Mouse (Mus musculus): ENCODE measurements around the gene Hvcn1. TPM values are rescaled to one million over a fixed set of nuclear protein-coding genes. Genes with fewer than 3 reads are reported as not detected.

The Hvcn1 gene
- polyA plus RNA-seq (2016; fragmentation: Nextera tagmentation; extraction: Ambion mirVana): 14.6 and 15.8 TPM in 2 replicates

DNA sequence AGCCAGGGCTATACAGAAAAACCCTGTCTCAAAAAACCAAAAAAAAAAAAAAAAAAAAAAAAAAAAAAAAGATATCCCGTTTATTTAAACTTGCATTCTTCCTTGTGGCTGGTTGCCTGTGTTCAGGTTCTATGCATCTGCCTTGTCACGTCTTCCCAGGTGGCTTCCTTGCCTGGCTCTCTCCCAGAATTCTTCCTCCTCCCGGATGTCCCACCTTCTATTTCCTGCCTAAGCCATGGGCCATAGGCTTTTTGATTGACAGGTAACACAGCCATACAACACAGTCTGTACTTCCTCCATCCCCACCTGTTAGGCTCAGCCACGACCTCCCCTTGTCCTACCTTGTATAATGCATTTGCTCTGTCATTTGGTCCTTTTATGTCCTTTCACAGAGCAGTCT, at the start of gene Hvcn1:
Gene Hvcn1, plus strand, starts transcription at position 330 of the 400 bp plus-strand sequence.
- no peak for DNase-seq (ENCODE audit: low spot score)
- no peaks in the 10 kb centered on the region for H3K27me3 ChIP-seq (replicated peaks; ENCODE audit: low read depth, poor library complexity, severe bottlenecking)
- 80% methylated on average over 4 of the region's 4 CpGs for WGBS
- peaks cover 27% of the 10 kb centered on the region for H3K4me1 ChIP-seq
- no peak within 1 kb of the TSS for H3K27ac ChIP-seq (replicated peaks)
- no peak within 1 kb of the TSS for H3K4me3 ChIP-seq
- 0 out of 2 replicates have a peak, but pooled peaks cover 3% of the 10 kb centered on the region for H3K36me3 ChIP-seq (replicated peaks)
- H3K9me3 ChIP-seq: 0 out of 2 replicates have a peak, but pooled peaks cover 3% of the 10 kb centered on the region

DNA sequence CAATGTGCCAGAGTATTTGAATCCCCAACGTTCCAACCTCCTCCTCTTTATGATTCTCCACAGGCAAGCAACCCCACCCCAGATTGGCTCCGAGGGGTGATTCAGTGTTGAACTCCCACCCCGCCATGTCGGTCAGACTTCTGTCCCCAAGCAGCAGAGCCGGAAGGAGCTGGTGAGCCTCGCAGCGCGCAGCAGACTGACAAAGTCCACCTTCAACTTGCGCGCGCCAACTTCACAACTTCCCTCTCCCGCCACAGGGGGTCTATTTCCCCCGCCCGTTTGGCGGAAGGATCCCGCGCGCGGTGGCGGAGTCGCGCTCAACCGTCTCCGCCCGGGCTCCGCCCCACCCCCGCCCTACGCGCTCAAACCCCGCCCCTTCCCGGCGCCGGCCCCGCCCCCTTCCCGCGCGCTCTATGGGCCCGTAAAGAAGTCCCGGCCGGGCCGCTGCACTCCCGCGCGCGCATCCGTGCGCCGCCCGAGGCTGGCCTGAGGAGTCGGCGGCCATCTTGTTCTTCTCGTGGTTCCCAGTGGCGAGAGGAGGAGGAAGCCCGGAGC, 48.7 kb upstream of the Hvcn1 start, which contains the start of gene Ppp1cc:
Gene Ppp1cc, plus strand, starts transcription at position 452 of the 555 bp plus-strand sequence.
- peaks cover 69% of the 10 kb centered on the region for H3K4me1 ChIP-seq
- WGBS: under 1% methylated on average over 54 of the region's 54 CpGs
- H3K27ac ChIP-seq (replicated peaks): peak within 1 kb of the TSS; percentile 97
- peaks cover 38% of the 10 kb centered on the region for H3K36me3 ChIP-seq (replicated peaks)
- H3K27me3 ChIP-seq (replicated peaks; ENCODE audit: low read depth, poor library complexity, severe bottlenecking): peaks cover 7% of the 10 kb centered on the region; the same call in 1 of the 2 replicates
- peak within 1 kb of the TSS; percentile 80 for H3K4me3 ChIP-seq
- DNase-seq (ENCODE audit: low spot score): peak; percentile 99
- H3K9me3 ChIP-seq: no peaks in the 10 kb centered on the region

DNA sequence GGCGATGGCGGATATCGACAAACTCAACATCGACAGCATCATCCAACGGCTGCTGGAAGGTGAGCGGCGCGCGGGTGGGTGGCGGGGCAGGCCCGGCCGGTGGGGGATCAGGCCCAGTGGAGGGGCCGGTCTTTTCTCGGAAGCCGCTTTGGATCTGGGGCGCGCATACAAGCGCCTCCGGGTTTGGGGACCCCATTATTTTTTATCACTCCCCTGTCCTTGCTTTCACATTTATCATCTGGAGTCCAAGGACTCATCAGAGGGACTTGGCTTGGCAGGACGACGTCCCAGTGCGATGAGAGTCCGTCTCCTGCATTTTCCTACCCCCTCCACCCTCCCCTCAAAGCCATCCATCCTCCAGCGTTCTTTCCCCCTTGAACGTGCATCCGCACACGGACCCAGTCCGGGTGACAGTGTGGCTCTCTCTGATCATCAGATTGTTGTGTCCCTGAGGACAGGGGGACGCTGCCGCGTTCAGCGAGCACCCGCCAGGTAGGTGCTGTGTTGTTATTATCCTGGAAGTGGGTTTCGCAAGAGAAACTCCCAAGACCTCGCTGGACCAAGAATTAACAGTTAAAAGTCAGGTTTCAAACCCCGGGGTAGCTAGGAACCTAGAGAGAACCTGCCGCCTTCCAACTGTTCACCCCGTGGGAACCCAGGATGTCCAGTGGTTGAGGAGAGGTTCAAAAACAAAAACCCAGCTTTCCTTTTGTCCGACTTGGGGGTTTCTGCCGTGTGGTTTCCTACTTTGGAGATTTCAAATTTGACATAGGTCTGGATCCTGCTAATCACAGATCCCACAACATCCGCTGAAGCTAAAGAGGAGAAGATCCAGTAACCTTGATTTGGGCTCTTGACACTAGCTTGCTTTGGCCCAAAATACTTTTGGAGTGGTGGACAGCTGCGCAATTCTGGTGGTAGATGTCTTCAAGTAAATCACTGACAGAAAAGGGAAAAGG, 47.8 kb upstream of the Hvcn1 start:
- Histone ChIP-seq H3K4me3 (peak overlapping the region; percentile 80), H3K27ac (replicated peaks) (peak overlapping the region; percentile 97), H3K9me3 (no peaks in the 10 kb centered on the region), H3K36me3 (replicated peaks) (peaks cover 47% of the 10 kb centered on the region), H3K4me1 (peaks cover 74% of the 10 kb centered on the region), H3K27me3 (replicated peaks; ENCODE audit: low read depth, poor library complexity, severe bottlenecking) (peaks cover 7% of the 10 kb centered on the region; the same call in 1 of the 2 replicates)
- peak; percentile 39 for DNase-seq (ENCODE audit: low spot score)
- WGBS: 3% methylated on average over 42 of the region's 42 CpGs

DNA sequence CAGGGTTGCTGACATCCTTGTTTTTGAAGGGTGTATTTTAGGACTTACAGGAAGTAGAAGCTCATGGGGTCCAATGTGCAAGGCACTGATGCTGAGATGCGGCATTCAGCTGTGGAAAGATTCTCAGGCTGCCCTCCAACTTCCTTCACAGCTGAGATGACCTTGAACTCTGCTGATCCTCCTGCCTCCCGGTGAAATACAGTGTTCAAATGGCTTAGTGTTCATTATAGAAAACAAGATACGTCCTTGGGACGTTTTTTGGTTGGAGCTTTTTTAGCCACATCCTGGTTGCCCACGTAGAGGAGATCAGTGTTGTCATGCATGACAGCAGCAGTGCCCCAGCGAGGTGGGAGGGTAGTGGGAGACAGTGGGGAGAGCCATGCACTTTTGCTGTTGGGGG, 43.4 kb upstream of the Hvcn1 start:
- 72% methylated on average over 6 of the region's 6 CpGs for WGBS
- no peaks in the 10 kb centered on the region for H3K9me3 ChIP-seq
- H3K27ac ChIP-seq (replicated peaks): no peak overlapping the region
- no peak for DNase-seq (ENCODE audit: low spot score)
- H3K36me3 ChIP-seq (replicated peaks): peaks cover 91% of the 10 kb centered on the region
- H3K4me1 ChIP-seq: peaks cover 76% of the 10 kb centered on the region
- no peaks in the 10 kb centered on the region for H3K27me3 ChIP-seq (replicated peaks; ENCODE audit: low read depth, poor library complexity, severe bottlenecking)
- no peak overlapping the region for H3K4me3 ChIP-seq

DNA sequence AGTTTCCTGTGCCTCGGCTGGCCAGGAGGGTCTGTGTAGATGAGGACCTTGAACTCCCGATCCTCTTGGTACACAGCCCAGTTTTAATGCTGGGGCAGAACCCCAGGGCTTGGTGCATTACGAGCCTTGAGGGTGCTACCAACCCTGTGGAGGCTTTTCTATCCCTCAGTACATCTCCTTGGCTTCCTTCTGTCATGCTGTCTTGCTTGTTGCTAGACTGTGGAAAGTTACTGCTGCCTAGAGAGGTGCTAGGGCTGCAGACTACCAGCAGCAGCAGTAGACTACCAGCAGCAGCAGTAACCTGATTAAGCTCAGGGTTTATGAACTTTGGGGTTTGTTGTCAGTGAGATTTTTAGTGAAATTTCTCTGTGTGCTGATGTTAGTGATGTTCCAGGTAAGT, 42.6 kb upstream of the Hvcn1 start:
- no peak for DNase-seq (ENCODE audit: low spot score)

DNA sequence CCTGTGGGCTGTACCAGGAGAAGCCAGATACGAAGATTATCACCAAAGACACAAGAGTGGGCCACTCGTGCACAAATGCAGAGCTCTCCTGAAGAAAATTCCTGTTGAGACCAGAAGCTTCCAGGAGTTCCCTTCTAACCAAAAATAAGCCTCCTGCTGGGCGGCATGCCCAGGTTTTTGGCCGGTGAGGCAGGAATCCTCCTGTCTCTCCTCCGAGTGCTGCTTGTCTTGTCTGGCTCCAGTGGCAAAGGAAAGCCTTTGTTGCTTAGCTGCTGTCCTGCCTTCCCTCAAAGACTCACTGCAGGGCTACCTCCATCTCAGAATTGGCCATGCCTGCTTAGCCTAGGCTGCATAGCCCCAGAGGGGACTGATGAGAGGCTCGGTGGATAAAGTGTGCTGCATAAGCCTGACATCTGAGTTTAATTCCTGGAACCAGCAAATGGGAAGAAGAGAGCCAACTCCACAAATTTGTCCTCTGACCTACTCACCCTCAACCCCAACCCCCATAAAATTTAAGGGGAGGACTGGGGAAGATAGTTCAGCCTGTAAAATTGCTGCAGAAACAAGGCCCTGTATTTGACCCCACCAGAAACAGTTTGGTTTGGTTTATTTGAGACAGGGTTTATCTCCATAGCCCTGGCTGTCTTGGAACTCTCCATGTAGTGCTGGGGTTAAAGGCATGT, 41.2 kb upstream of the Hvcn1 start:
- Histone ChIP-seq H3K27me3 (replicated peaks; ENCODE audit: low read depth, poor library complexity, severe bottlenecking) (no peaks in the 10 kb centered on the region), H3K4me1 (peaks cover 64% of the 10 kb centered on the region), H3K27ac (replicated peaks) (no peak overlapping the region), H3K9me3 (no peaks in the 10 kb centered on the region), H3K36me3 (replicated peaks) (peaks cover 100% of the 10 kb centered on the region), H3K4me3 (peak overlapping the region; percentile 17; the same call in 1 of the 2 replicates)
- DNase-seq (ENCODE audit: low spot score): no peak
- 75% methylated on average over 6 of the region's 6 CpGs for WGBS

More for the DNA sequence above, 42.6 kb upstream of the Hvcn1 start:
- Histone ChIP-seq H3K36me3 (replicated peaks) (peaks cover 99% of the 10 kb centered on the region), H3K4me3 (no peak overlapping the region; the same call in 1 of the 2 replicates), H3K27me3 (replicated peaks; ENCODE audit: low read depth, poor library complexity, severe bottlenecking) (no peaks in the 10 kb centered on the region), H3K27ac (replicated peaks) (no peak overlapping the region), H3K4me1 (peaks cover 76% of the 10 kb centered on the region), H3K9me3 (no peaks in the 10 kb centered on the region)
- 83% methylated on average over 3 of the region's 3 CpGs for WGBS

DNA sequence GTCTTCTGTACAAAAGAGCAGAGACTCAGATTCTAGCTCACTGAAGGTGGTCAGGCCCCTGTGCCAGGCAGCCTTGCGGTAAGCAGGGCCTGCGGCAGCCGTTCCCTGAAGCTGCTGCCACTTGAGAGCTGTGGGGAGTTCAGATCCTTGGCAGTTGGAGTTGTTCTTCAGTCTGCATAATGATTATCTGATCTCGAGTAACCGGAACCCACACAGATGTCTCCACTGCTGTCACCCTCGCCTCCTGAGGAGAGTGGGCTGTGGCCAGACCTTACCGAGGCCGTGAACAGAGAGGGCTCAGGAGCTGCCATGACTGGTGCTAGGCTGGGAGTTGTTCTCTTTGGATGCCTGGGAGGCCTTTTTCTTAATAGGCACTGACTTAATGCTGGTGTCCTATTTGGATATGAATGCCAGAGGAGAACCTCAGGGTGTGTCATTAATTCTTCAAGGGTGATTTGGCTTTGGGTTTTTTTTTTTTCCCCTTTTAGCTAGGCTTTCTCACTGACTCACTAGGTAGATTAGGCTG, 39.9 kb upstream of the Hvcn1 start:
- H3K9me3 ChIP-seq: no peaks in the 10 kb centered on the region
- H3K4me1 ChIP-seq: peaks cover 51% of the 10 kb centered on the region
- H3K27ac ChIP-seq (replicated peaks): no peak overlapping the region
- H3K27me3 ChIP-seq (replicated peaks; ENCODE audit: low read depth, poor library complexity, severe bottlenecking): no peaks in the 10 kb centered on the region
- peaks cover 100% of the 10 kb centered on the region for H3K36me3 ChIP-seq (replicated peaks)
- 75% methylated on average over 8 of the region's 8 CpGs for WGBS
- no peak for DNase-seq (ENCODE audit: low spot score)
- H3K4me3 ChIP-seq: peak overlapping the region; percentile 5; the same call in 1 of the 2 replicates

DNA sequence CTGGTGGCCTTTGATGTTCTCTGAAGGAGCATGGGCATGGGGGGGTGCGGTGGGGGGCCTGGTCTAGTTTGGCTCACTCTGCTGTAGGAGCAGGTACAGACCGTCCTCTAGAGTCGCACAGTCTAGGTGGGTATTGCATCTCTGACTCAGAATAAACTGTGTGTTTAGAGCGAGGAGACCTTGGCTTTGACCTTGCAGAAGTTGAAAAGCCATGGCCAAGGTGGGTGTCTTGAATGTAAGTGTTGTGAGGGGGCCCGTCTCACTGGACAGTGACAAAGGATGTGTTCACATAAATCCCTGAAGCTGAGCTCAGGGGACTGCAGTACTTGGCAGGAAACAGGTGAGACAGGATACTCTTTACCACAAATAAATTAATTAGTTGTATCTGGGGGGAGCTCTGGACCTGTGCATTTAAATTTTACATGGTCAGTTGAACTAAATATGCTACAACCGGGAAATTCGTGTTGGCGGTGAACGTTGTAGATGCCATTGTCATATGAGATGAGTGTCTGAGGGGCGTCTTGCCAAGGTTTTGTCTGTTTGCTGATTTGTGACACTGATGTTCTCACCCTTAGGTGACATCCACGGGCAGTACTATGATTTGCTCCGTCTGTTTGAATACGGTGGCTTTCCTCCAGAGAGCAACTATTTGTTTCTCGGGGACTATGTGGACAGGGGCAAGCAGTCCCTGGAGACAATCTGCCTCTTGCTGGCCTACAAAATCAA, 38.1 kb upstream of the Hvcn1 start:
- Histone ChIP-seq H3K27me3 (replicated peaks; ENCODE audit: low read depth, poor library complexity, severe bottlenecking) (no peaks in the 10 kb centered on the region), H3K4me3 (no peak overlapping the region), H3K27ac (replicated peaks) (no peak overlapping the region), H3K9me3 (no peaks in the 10 kb centered on the region), H3K4me1 (peaks cover 33% of the 10 kb centered on the region), H3K36me3 (replicated peaks) (peaks cover 100% of the 10 kb centered on the region)
- 93% methylated on average over 14 of the region's 14 CpGs for WGBS
- DNase-seq (ENCODE audit: low spot score): no peak

DNA sequence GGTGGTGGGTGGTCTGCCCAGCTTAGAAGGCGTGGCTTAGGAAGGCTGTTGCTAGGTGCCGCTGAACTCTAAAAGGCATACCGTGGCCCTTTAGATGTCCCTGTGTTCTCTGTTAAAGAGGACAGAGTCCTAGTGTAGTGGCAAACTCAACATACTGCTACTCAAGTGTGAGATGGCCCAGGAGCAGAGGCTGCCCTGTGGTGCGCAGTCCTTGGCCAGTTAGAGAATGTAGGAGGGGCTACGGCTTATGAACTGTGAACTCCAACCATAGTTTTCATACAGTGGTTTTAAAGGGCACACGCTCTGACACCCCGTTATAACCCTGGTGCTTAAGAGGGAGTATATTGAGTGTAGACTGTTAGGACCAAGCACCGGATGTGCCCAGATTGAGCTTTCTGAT, 35.5 kb upstream of the Hvcn1 start:
- Histone ChIP-seq H3K27ac (replicated peaks) (no peak overlapping the region), H3K4me1 (peaks cover 7% of the 10 kb centered on the region; the same call in 1 of the 2 replicates), H3K36me3 (replicated peaks) (peaks cover 90% of the 10 kb centered on the region), H3K9me3 (no peaks in the 10 kb centered on the region), H3K27me3 (replicated peaks; ENCODE audit: low read depth, poor library complexity, severe bottlenecking) (no peaks in the 10 kb centered on the region), H3K4me3 (no peak overlapping the region)
- WGBS: 95% methylated on average over 8 of the region's 8 CpGs
- no peak for DNase-seq (ENCODE audit: low spot score)

DNA sequence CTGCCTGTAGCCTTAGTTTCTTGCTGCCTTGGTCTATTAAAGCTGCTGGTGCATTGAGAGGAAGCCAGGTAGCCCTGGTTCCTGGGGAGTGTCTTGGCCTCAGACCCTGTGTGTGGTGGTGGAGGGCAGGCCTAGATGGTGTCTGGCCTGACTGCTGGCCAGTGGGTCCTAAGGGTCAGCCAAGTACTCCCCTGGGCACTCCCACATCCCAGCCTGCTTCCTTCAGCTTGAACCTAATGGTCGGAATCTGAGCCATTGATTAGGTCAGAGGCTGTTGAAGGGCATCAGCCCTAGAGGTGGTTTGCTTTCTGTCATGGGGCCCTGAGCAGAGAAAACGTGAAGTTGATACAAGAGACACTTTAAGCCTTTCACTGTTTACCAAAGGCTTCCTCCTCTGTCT, 31.2 kb upstream of the Hvcn1 start:
- Histone ChIP-seq H3K36me3 (replicated peaks) (peaks cover 74% of the 10 kb centered on the region), H3K4me1 (no peaks in the 10 kb centered on the region), H3K27me3 (replicated peaks; ENCODE audit: low read depth, poor library complexity, severe bottlenecking) (no peaks in the 10 kb centered on the region), H3K4me3 (no peak overlapping the region), H3K9me3 (no peaks in the 10 kb centered on the region), H3K27ac (replicated peaks) (no peak overlapping the region)
- no peak for DNase-seq (ENCODE audit: low spot score)
- WGBS: 76% methylated on average over 2 of the region's 2 CpGs

DNA sequence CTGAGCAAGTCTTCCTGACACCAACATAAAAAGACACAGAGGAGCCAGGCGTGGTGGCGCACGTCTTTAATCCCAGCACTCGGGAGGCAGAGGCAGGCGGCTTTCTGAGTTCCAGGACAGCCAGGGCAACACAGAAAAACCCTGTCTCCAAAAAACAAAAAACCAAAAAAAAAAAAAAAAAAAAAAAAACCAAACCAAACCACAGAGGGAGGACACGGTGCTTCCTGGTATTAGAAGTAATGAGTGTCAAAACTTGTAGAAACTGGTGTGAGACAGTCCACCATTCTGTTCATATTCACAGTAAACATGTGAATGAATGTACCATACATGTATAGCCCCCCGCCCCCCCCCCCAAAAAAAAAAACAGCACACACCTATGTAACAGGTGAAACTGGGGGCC, 30.6 kb upstream of the Hvcn1 start:
- H3K4me1 ChIP-seq: no peaks in the 10 kb centered on the region
- H3K27ac ChIP-seq (replicated peaks): no peak overlapping the region
- WGBS: 93% methylated on average over 7 of the region's 7 CpGs
- H3K9me3 ChIP-seq: no peaks in the 10 kb centered on the region
- H3K4me3 ChIP-seq: no peak overlapping the region
- DNase-seq (ENCODE audit: low spot score): no peak
- peaks cover 68% of the 10 kb centered on the region for H3K36me3 ChIP-seq (replicated peaks)
- H3K27me3 ChIP-seq (replicated peaks; ENCODE audit: low read depth, poor library complexity, severe bottlenecking): no peaks in the 10 kb centered on the region

Measured in embryonic facial prominence, embryonic 10.5 days (tissue).